ENCODE assay signal across 20 mouse cellular contexts in genomic region chr6:136629639-136630038, GRCm38 (mm10).
"Had no signal": no experiment of that assay in that cellular context is flagged by ENCODE, and none has a peak within 500 bp of the region (broad histone marks: within the 10 kb centered on the region; RNA-seq: fewer than 3 reads in every experiment).

No protein-coding gene starts in this region.

- ATAC-seq: liver, embryonic 12.5 days; midbrain, embryonic 15.5 days had no signal

- H3K27me3 ChIP-seq: limb, embryonic 13.5 days; liver, embryonic 12.5 days; liver, embryonic 15.5 days; lung, embryonic 15.5 days; megakaryocyte, embryonic 14.5 days; neural tube, embryonic 12.5 days; neural tube, embryonic 15.5 days had no signal

- H3K4me2 ChIP-seq: limb, embryonic 13.5 days; liver, embryonic 12.5 days; liver, embryonic 15.5 days; lung, embryonic 15.5 days; midbrain, embryonic 15.5 days; neural tube, embryonic 12.5 days; neural tube, embryonic 15.5 days had no signal

- H3K9ac ChIP-seq: limb, embryonic 13.5 days; liver, embryonic 12.5 days; liver, embryonic 15.5 days; lung, embryonic 15.5 days; midbrain, embryonic 15.5 days; neural tube, embryonic 12.5 days; neural tube, embryonic 15.5 days had no signal

- H3K27ac ChIP-seq: limb, embryonic 10.5 days; limb, embryonic 13.5 days; liver, embryonic 12.5 days; liver, embryonic 15.5 days; lung, embryonic 15.5 days; midbrain, embryonic 10.5 days; midbrain, embryonic 15.5 days; neural tube, embryonic 12.5 days; neural tube, embryonic 15.5 days had no signal

- DNase-seq: kidney, adult 18-20 months; kidney, adult 9 months; kidney, postnatal 14 days; kidney, postnatal 4 days; liver; lung, adult 18-20 months; lung, postnatal 10 days; lung, postnatal 36 days; right cerebral cortex, adult 18-20 months; thymus, postnatal 36 days had no signal

- H3K4me1 ChIP-seq: limb, embryonic 10.5 days; limb, embryonic 13.5 days; liver, embryonic 12.5 days; liver, embryonic 15.5 days; lung, embryonic 15.5 days; megakaryocyte, embryonic 14.5 days; midbrain, embryonic 10.5 days; midbrain, embryonic 15.5 days; neural tube, embryonic 12.5 days; neural tube, embryonic 15.5 days had no signal

- H3K4me3 ChIP-seq: limb, embryonic 10.5 days; limb, embryonic 13.5 days; liver, embryonic 12.5 days; liver, embryonic 15.5 days; lung, embryonic 15.5 days; megakaryocyte, embryonic 14.5 days; midbrain, embryonic 10.5 days; midbrain, embryonic 15.5 days; neural tube, embryonic 12.5 days; neural tube, embryonic 15.5 days had no signal

- H3K36me3 ChIP-seq: limb, embryonic 10.5 days; limb, embryonic 13.5 days; liver, embryonic 12.5 days; liver, embryonic 15.5 days; lung, embryonic 15.5 days; midbrain, embryonic 10.5 days; midbrain, embryonic 15.5 days; neural tube, embryonic 12.5 days; neural tube, embryonic 15.5 days had no signal

- H3K9me3 ChIP-seq: limb, embryonic 10.5 days; limb, embryonic 13.5 days; liver, embryonic 12.5 days; liver, embryonic 15.5 days; lung, embryonic 15.5 days; midbrain, embryonic 10.5 days; midbrain, embryonic 15.5 days; neural tube, embryonic 12.5 days; neural tube, embryonic 15.5 days had no signal
